Mouse (Mus musculus): Measurements from ENCODE around the gene Slc25a42. TPM values are rescaled to one million over a fixed set of nuclear protein-coding genes. Genes with fewer than 3 reads are reported as not detected.

Slc25a42 gene
- total and polyA plus RNA-seq, 3 experiments, result 0.63 to 3.0 (median 2.9) TPM

DNA sequence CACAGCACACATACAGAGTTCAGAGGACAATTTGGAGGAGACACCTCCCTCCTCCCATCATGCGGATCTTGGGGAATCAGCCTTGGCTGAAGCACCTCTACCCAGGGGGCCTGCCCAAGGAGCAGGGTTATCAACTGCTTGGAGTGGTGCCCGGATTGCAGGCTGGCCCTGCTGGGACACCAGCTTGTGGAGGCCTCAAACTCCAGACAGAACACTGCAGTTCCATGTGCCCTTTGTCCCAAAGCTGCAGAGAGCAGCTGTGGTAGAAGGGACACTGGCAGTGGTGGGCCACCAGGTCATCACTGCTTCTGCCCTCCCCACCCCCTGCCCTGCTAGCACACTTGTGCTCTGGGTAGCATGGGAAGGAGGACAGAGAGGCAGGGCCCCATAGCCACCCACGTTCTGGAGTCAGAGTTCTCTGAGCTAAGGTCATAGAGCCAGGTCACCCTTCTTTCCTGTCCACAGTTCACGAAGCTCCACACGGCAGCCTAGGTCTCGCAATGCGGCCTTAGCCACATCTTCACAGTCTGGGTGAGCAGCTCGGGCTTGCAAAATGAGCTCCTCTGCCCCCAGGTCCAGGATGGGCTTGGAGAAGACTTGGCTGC, 8.2 kb upstream of the Slc25a42 start:
- TF ChIP-seq POLR2AphosphoS2 (IDR thresholded peaks at IDR 0.05; ENCODE audit: low read depth, low read length) (no peak), EP300 (IDR thresholded peaks at IDR 0.05; ENCODE audit: low read length) (no peak), RCOR1 (conservative IDR thresholded peaks at IDR 0.05; ENCODE audit: low read depth, low read length) (no peak), SMC3 (IDR thresholded peaks at IDR 0.05; ENCODE audit: low read depth, low read length) (no peak), IRF4 (IDR thresholded peaks at IDR 0.05; ENCODE audit: low read depth, low read length) (no peak), GABPA (IDR thresholded peaks at IDR 0.05; ENCODE audit: insufficient replicate concordance, low read depth, low read length) (no peak), JUN (IDR thresholded peaks at IDR 0.05; ENCODE audit: insufficient read depth, low read depth, low read length) (no peak), ETS1 (conservative IDR thresholded peaks at IDR 0.05; ENCODE audit: low read depth, low read length) (no peak), RAD21 (IDR thresholded peaks at IDR 0.05; ENCODE audit: low read depth, low read length) (no peak), UBTF (IDR thresholded peaks at IDR 0.05; ENCODE audit: low read depth, low read length) (no peak)
- Histone ChIP-seq H3K36me3 (replicated peaks in 1 of 2; ENCODE audit: control insufficient read depth in 1 of 2, insufficient read depth in 1 of 2, low read length in 1 of 2) (peaks cover 15 to 53% of the 10 kb centered on the region in 2 experiments), H3K27me3 (replicated peaks) (no peaks in the 10 kb centered on the region), H3K4me2 (ENCODE audit: insufficient read depth, low read depth, poor library complexity, severe bottlenecking) (no peak overlapping the region), H3K79me2 (replicated peaks; ENCODE audit: control insufficient read depth, extremely low read depth, insufficient read depth, poor library complexity, severe bottlenecking) (no peaks in the 10 kb centered on the region), H3K27ac (ENCODE audit: insufficient read depth, low read depth) (no peak overlapping the region; the same call in 1 of the 2 replicates), H3K9me3 (replicated peaks; ENCODE audit: low read length) (no peaks in the 10 kb centered on the region), H3K4me3 (replicated peaks in 1 of 3; ENCODE audit: low read depth in 2 of 3, low read length in 2 of 3, poor library complexity in 1 of 3) (no peak overlapping the region), H3K9ac (ENCODE audit: insufficient read depth, low read depth) (no peak overlapping the region), H3K4me1 (ENCODE audit: control insufficient read depth in 1 of 2, insufficient read depth in 2 of 2) (peaks cover 0 to 6% of the 10 kb centered on the region in 2 experiments; a peak in 2 of 4 replicates)
- DNase-seq (ENCODE audit: extremely low read depth), result no peak
- in situ Hi-C loops (cut with MboI; ENCODE audit: low pct_ligation_motif_present, low pct_unique_long_range_greater_than_20kb, low sequenced_read_pairs), result no loop called here
- dilution Hi-C loops (cut with MboI; ENCODE audit: extremely low pct_ligation_motif_present, extremely low pct_unique_long_range_greater_than_20kb, low sequenced_read_pairs), result no loop called here

DNA sequence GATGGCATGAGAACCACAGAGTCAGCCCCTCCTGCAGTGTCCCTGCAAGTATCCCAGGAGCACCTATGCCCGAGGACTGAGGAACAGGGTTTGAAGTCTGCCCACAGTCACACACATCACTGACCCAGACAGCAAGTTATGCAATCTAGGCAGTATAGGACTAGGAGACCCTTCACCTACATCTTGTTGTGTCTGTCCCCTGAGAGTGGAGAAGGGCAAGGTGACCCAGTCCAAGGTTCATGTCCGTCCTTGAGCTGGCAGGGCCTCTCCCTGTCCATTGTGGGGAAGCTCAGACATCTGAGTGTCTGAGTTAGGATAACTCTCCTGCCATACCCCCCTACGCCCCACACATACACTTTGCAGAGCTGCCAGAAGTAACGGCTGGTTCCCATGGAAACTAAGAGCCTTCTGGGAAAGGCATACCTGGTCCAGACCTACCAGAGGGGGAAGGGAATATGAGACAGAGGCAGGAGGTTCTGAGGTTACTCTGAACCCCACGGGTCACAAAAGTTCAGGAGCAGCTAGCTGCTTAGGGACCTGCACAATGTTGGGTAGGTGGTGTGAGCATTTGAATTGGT, 7.1 kb upstream of the Slc25a42 start:
- dilution Hi-C loops (cut with MboI; ENCODE audit: extremely low pct_ligation_motif_present, extremely low pct_unique_long_range_greater_than_20kb, low sequenced_read_pairs), result no loop called here
- Histone ChIP-seq H3K4me2 (ENCODE audit: insufficient read depth, low read depth, poor library complexity, severe bottlenecking) (no peak overlapping the region), H3K27me3 (replicated peaks) (no peaks in the 10 kb centered on the region), H3K9ac (ENCODE audit: insufficient read depth, low read depth) (no peak overlapping the region), H3K36me3 (replicated peaks in 1 of 2; ENCODE audit: control insufficient read depth in 1 of 2, insufficient read depth in 1 of 2, low read length in 1 of 2) (peaks cover 6 to 41% of the 10 kb centered on the region in 2 experiments), H3K79me2 (replicated peaks; ENCODE audit: control insufficient read depth, extremely low read depth, insufficient read depth, poor library complexity, severe bottlenecking) (no peaks in the 10 kb centered on the region), H3K4me1 (ENCODE audit: control insufficient read depth in 1 of 2, insufficient read depth in 2 of 2) (peaks cover 3 to 17% of the 10 kb centered on the region in 2 experiments; a peak in 3 of 4 replicates), H3K27ac (ENCODE audit: insufficient read depth, low read depth) (no peak overlapping the region), H3K4me3 (replicated peaks in 1 of 3; ENCODE audit: low read depth in 2 of 3, low read length in 2 of 3, poor library complexity in 1 of 3) (no peak overlapping the region), H3K9me3 (replicated peaks; ENCODE audit: low read length) (no peaks in the 10 kb centered on the region)
- in situ Hi-C loops (cut with MboI; ENCODE audit: low pct_ligation_motif_present, low pct_unique_long_range_greater_than_20kb, low sequenced_read_pairs), result no loop called here
- DNase-seq (ENCODE audit: extremely low read depth), result no peak
- TF ChIP-seq ELF1 (IDR thresholded peaks at IDR 0.05; ENCODE audit: low read depth, low read length) (no peak), BHLHE40 (IDR thresholded peaks at IDR 0.05; ENCODE audit: low read depth, low read length) (no peak), E2F4 (IDR thresholded peaks at IDR 0.05; ENCODE audit: insufficient replicate concordance, low read depth, low read length) (no peak), RCOR1 (conservative IDR thresholded peaks at IDR 0.05; ENCODE audit: low read depth, low read length) (no peak), ZNF384 (IDR thresholded peaks at IDR 0.05; ENCODE audit: low read depth, low read length) (no peak), TBP (conservative IDR thresholded peaks at IDR 0.05; ENCODE audit: low read depth, low read length) (no peak), CHD2 (IDR thresholded peaks at IDR 0.05; ENCODE audit: low read length) (no peak), NELFE (IDR thresholded peaks at IDR 0.05; ENCODE audit: low read depth, low read length) (no peak)

All from CH12.LX (cell line).